Mouse (Mus musculus) hindbrain, embryonic 16.5 days (tissue): ENCODE measurements at regions not wholly inside any gene's neighbourhood (a gene's known extent, or its start where the extent isn't known, plus 50 kb on each side); places are given as distances from the start of the nearest gene placed in this dataset.

Experiments used
- ATAC-seq: fragments of 200-750 bp; cut with Nextera tagmentation; 2 replicates; pipeline ENCODE4 v1.8.0; 2017; ENCODE audit warnings: moderate TSS enrichment, moderate library complexity
- H3K27ac ChIP-seq: fragments of 300-500 bp; sonication (generic); 2 replicates; pipeline ENCODE4 v1.5.1; 2014; ENCODE audit warnings: low read depth, mild to moderate bottlenecking, control low read depth, low read length, moderate library complexity
- H3K27me3 ChIP-seq: fragments of 300-500 bp; sonication (generic); replicated peaks from 2 replicates; pipeline ENCODE4 v1.6.1; 2014; ENCODE audit warnings: low read length; ENCODE audit not compliant: control insufficient read depth, insufficient read depth
- H3K36me3 ChIP-seq: fragments of 300-500 bp; sonication (generic); 2 replicates; pipeline ENCODE4 v1.6.1; 2014; ENCODE audit warnings: mild to moderate bottlenecking, low read length, moderate library complexity, mixed read lengths; ENCODE audit not compliant: control insufficient read depth, insufficient read depth
- H3K4me1 ChIP-seq: fragments of 300-500 bp; sonication (generic); 2 replicates; pipeline ENCODE4 v1.6.1; 2014; ENCODE audit warnings: low read depth, low read length; ENCODE audit not compliant: control insufficient read depth, insufficient read depth
- H3K4me2 ChIP-seq: fragments of 300-500 bp; sonication (generic); 2 replicates; pipeline ENCODE4 v1.6.1; 2014; ENCODE audit warnings: mild to moderate bottlenecking, low read length, control low read depth, moderate library complexity
- H3K4me3 ChIP-seq: fragments of 300-500 bp; sonication (generic); 2 replicates; pipeline ENCODE4 v1.5.1; 2014; ENCODE audit warnings: mild to moderate bottlenecking, low read length, control low read depth, moderate library complexity
- H3K9ac ChIP-seq: fragments of 300-500 bp; sonication (generic); 2 replicates; pipeline ENCODE4 v1.6.1; 2014; ENCODE audit warnings: low read depth, mild to moderate bottlenecking, control low read depth, low read length, moderate library complexity
- H3K9me3 ChIP-seq: fragments of 300-500 bp; sonication (generic); 2 replicates; pipeline ENCODE4 v1.6.1; 2014; ENCODE audit warnings: mild to moderate bottlenecking, low read length, moderate library complexity; ENCODE audit not compliant: control insufficient read depth
- WGBS: fragments of 180-500 bp; shearing (Covaris S2); extraction: QIAGEN DNeasy Blood & Tissue Kit; methylation state at CpG from one replicate; pipeline ENCODE4 v1.1.7; 2014; 5-methylcytosine and 5-hydroxymethylcytosine counted together

GRCm38 (mm10) chr9:49898947-49899346, 100.2 kb upstream of the Ncam1 start:
- ATAC-seq = no peak
- WGBS = 90% methylated on average over 5 of the region's 5 CpGs

GRCm38 (mm10) chr9:49884516-49885343, 86.0 kb upstream of the Ncam1 start:
- Histone ChIP-seq H3K36me3 (no peaks in the 10 kb centered on the region), H3K4me3 (no peak overlapping the region), H3K4me2 (no peak overlapping the region), H3K27ac (no peak overlapping the region), H3K9me3 (no peaks in the 10 kb centered on the region), H3K4me1 (no peaks in the 10 kb centered on the region), H3K9ac (no peak overlapping the region), H3K27me3 (no peaks in the 10 kb centered on the region; the same call in 1 of the 2 replicates)
- WGBS = 58% methylated on average over 12 of the region's 12 CpGs
- no peak for ATAC-seq

More at GRCm38 (mm10) chr9:49898947-49899346, 100.2 kb upstream of the Ncam1 start:
- Histone ChIP-seq H3K27ac (no peak overlapping the region), H3K27me3 (no peaks in the 10 kb centered on the region), H3K9ac (no peak overlapping the region), H3K36me3 (no peaks in the 10 kb centered on the region), H3K4me2 (no peak overlapping the region), H3K9me3 (no peaks in the 10 kb centered on the region), H3K4me1 (no peaks in the 10 kb centered on the region), H3K4me3 (no peak overlapping the region)

DNA sequence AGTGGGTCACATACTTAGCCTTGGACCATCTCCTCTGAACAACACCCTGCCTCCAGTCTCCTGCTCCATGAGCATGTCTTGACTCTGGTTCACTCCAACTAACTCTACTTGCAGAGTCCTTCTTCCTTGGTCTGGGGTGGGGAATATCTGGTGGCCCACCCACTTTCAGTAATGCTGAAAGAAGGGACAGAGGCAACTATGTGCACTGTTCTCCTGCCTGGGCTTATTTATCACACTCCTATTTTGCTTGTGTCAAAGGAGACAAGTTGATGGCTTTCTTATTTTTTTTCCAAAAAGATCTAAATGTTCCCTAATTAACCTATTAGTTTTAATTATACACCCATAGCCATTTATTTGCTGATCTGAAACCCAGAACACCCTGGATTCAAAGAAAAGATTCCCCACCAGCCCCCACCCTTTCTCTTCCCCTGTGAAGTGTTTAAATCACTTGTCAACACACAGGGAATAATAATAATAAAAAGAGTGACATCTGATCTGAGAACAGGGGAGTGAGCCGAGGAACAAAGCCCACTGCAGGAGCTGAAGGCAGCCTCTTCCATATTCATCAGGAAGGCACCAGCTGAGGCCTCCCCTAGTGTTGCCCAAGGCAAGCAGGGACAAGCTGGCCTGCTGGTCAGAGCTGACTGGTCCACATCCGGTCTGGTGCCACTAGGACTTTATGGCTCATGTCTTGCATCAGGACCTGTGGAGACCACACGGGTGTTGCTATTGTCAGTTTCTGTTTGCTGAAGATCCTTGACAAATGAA, 80.8 kb upstream of the Ncam1 start:
- Histone ChIP-seq H3K27me3 (no peaks in the 10 kb centered on the region; the same call in 1 of the 2 replicates), H3K9ac (no peak overlapping the region), H3K4me3 (no peak overlapping the region), H3K9me3 (no peaks in the 10 kb centered on the region), H3K4me1 (no peaks in the 10 kb centered on the region), H3K36me3 (no peaks in the 10 kb centered on the region), H3K27ac (no peak overlapping the region), H3K4me2 (no peak overlapping the region)
- WGBS = 6% methylated on average over 3 of the region's 3 CpGs
- ATAC-seq = no peak

- H3K4me3 ChIP-seq = no peak overlapping the region
- peaks cover 7% of the 10 kb centered on the region for H3K4me1 ChIP-seq
- no peaks in the 10 kb centered on the region for H3K9me3 ChIP-seq
- no peak overlapping the region for H3K9ac ChIP-seq
- WGBS = 82% methylated on average over 2 of the region's 2 CpGs
- no peak overlapping the region for H3K27ac ChIP-seq
- no peaks in the 10 kb centered on the region for H3K36me3 ChIP-seq
- no peak overlapping the region for H3K4me2 ChIP-seq
- ATAC-seq = no peak
- no peaks in the 10 kb centered on the region for H3K27me3 ChIP-seq
These were observed 76.2 kb upstream of the Ncam1 start for GRCm38 (mm10) chr9:49874881-49875280.

GRCm38 (mm10) chr9:49873550-49873949, 74.8 kb upstream of the Ncam1 start:
- no peaks in the 10 kb centered on the region for H3K36me3 ChIP-seq
- 3% methylated on average over 3 of the region's 3 CpGs for WGBS
- peaks cover 7% of the 10 kb centered on the region for H3K4me1 ChIP-seq
- H3K4me2 ChIP-seq = peak overlapping the region; percentile 54
- no peaks in the 10 kb centered on the region for H3K9me3 ChIP-seq
- peak overlapping the region; percentile 30 for H3K4me3 ChIP-seq
- H3K27me3 ChIP-seq = no peaks in the 10 kb centered on the region
- ATAC-seq = peak; percentile 97
- peak overlapping the region; percentile 78 for H3K27ac ChIP-seq
- H3K9ac ChIP-seq = peak overlapping the region; percentile 56

DNA sequence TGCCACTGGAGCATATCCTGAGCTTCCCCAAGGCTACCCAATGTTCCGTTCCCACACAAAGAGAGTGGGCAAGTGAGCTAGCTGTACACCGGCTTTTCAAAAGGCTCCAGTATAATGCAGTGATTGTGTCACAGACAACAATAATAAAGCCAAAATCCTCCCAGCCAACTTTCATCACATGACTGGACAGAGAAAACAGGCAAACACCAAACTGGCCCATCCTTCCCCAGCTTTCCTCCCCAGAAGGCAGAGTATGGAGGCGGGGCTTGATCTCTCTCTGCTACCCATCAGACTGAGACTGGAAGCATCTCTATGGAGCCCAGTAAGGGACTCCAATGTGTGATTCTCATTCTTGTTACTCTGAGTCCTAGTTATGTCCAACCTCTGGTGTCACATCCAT, 52.8 kb upstream of the Ncam1 start:
- no peaks in the 10 kb centered on the region for H3K4me1 ChIP-seq
- WGBS = 74% methylated on average over 3 of the region's 3 CpGs
- no peak overlapping the region for H3K27ac ChIP-seq
- no peaks in the 10 kb centered on the region for H3K27me3 ChIP-seq
- H3K4me3 ChIP-seq = no peak overlapping the region
- no peak overlapping the region for H3K4me2 ChIP-seq
- no peak overlapping the region for H3K9ac ChIP-seq
- H3K36me3 ChIP-seq = no peaks in the 10 kb centered on the region
- no peak for ATAC-seq
- H3K9me3 ChIP-seq = no peaks in the 10 kb centered on the region

DNA sequence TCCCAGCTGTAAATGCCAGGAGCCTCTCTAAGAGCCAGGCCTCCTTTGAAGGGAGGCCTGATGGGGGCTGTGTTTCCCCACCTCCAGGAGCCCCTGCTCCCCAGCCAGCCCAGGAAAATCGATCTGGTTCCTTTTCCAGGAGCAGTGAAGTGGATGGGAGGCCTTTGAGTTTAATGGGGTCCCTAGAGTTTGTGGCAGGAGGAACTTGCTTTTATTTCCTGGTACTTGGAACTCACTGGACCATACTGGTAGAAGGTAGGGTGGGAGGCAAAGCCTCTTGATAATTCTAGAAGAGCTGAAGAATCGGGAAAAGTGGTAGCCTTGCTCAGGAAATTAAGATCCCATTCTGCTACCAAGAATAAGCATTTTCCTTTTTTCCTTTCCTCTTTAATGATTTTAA, 50.7 kb upstream of the Ncam1 start:
- Histone ChIP-seq H3K9ac (no peak overlapping the region), H3K4me1 (0 out of 2 replicates have a peak, but pooled peaks cover 2% of the 10 kb centered on the region), H3K27me3 (no peaks in the 10 kb centered on the region), H3K36me3 (no peaks in the 10 kb centered on the region), H3K4me3 (no peak overlapping the region), H3K4me2 (no peak overlapping the region), H3K9me3 (no peaks in the 10 kb centered on the region), H3K27ac (no peak overlapping the region)
- no peak for ATAC-seq
- 38% methylated on average over 2 of the region's 2 CpGs for WGBS

DNA sequence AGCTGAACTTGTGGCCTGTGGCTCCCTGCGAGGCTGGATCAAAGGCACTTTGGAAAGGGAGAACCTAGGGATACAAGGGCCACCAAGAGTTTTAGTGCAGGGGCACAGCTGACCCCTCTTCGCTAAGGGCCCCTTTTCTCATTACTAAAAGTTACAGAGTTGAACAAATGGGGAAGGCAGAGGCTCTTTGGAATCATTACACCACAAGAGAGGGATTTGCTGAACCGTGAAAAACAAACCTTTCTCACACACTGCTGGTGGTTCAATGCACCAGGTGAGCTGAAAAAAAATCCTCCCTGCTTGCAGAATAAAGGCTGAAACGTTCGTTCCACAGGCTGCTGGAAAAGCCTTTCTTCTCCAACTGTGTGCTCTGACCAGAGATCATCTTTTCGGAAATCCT, 50.2 kb upstream of the Ncam1 start:
- Histone ChIP-seq H3K4me3 (no peak overlapping the region), H3K27me3 (no peaks in the 10 kb centered on the region), H3K27ac (no peak overlapping the region), H3K9ac (no peak overlapping the region), H3K4me2 (no peak overlapping the region), H3K9me3 (no peaks in the 10 kb centered on the region), H3K36me3 (no peaks in the 10 kb centered on the region), H3K4me1 (0 out of 2 replicates have a peak, but pooled peaks cover 2% of the 10 kb centered on the region)
- 12% methylated on average over 6 of the region's 6 CpGs for WGBS
- ATAC-seq = no peak
